Mouse (Mus musculus): ENCODE results near the gene Dpp4.

Gene Dpp4

GRCm38 (mm10) chr2:62360872-62361271, 51.2 kb downstream of the Dpp4 start:
- no peak for DNase-seq (ENCODE audit: low spot score in 2 of 2)

GRCm38 (mm10) chr2:62357259-62357658, 54.8 kb downstream of the Dpp4 start:
- DNase-seq (ENCODE audit: low spot score in 2 of 2), result peak in 1 of 2 experiments; percentile 5

DNA sequence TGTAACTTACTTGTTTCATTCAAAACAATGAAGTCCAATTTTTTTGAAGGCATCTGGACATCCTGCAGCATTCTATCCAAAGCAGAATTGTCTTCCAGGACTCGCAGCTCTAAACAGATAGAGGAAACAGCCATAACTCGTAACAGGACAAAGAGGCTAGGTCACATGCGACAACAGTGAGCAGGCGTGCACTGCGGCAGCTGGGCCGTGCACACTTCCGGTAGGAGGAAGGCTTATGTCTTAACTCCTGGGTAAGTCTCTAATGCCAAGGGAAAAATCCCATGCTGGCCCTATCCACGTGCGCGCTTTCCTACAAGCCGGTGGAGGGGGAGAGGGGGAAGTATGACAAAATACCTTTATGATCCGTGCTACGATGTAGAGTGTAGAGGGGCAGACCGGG, 55.4 kb downstream of the Dpp4 start:
- no peak for DNase-seq (ENCODE audit: low spot score in 2 of 2)

GRCm38 (mm10) chr2:62355766-62356165, 56.3 kb downstream of the Dpp4 start:
- no peak for DNase-seq (ENCODE audit: low spot score in 2 of 2)

GRCm38 (mm10) chr2:62352035-62352434, 60.0 kb downstream of the Dpp4 start:
- no peak for DNase-seq (ENCODE audit: low spot score in 2 of 2)

DNA sequence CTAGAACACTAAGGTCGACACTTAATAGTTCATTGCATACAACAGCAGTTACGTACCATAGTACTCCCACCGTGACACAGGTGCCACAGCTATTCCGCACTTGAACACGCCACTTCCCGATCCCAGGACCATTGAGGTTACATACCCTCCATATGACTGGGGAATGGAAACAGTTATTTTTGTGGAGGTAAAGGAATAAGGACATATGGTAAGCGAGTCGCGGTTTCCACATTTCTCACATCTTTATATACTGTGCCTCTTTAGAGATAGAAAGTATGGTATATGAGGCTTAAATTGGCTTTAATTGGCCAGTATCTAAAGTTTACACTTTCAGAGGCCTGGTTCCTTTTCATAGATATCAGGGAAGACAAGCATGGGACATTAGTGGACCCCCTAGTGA, 64.3 kb downstream of the Dpp4 start:
- no peak for DNase-seq (ENCODE audit: low spot score in 2 of 2)

DNA sequence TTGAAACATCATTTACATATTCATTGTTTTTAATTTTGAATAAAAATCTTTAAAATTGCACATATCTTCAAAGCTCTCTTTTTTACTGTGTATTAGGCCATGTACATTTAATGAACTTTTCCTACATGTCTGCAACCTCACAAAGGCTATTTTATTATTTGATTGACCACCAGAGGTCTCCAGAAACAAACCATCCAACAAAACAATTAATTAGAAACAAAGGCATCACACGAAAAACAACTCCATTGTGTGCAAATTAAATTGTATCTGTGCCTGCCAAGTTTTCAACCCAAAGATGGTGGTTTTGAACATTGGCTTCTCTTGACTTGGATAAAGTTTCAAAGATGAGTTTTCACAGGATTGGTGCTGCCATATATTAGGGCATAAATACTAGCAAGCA, 65.3 kb downstream of the Dpp4 start:
- DNase-seq (ENCODE audit: low spot score in 2 of 2), result no peak

DNA sequence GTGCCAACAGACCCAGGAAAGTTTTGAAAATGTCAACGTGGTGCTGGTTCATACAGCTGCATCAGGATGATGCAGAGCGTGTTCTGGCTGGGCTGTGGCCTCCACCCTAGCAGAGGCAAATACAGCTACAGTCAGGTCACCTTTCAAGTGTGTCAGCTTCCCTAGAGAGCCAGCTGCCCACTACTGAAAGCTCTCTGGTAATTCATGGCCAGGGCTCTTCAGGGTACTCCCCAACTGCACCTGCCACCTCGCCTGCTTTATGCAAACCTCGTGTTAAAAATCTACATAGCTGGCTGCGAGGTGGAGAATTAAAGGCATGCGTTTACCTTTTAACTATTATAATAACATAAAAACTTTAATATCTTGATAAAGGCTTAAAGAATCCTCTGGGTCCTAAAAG, 67.7 kb downstream of the Dpp4 start:
- DNase-seq (ENCODE audit: low spot score in 2 of 2), result no peak

DNA sequence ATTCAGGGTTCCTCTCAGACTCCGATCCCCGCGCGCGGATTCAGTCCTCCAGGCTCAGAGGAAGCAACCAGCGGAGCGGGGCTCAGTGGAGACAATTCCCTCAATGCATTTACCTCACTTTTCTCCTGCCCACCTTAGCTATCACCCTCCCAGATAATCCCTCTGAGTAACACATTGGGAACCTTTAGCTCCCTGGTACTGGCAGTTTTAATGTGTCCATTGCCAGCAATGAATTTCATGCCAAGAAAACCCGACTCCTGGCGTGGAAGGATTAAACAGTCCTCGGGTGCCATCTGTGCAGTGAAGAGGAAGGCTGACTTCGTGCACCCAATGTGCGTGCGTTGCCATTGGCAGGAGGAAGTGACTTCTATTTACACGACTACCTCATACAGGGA, 70.3 kb downstream of the Dpp4 start:
- no peak for DNase-seq (ENCODE audit: low spot score in 2 of 2)

- no peak for DNase-seq (ENCODE audit: low spot score in 2 of 2)
Observed at GRCm38 (mm10) chr2:62341061-62341733, 70.8 kb downstream of the Dpp4 start.

DNA sequence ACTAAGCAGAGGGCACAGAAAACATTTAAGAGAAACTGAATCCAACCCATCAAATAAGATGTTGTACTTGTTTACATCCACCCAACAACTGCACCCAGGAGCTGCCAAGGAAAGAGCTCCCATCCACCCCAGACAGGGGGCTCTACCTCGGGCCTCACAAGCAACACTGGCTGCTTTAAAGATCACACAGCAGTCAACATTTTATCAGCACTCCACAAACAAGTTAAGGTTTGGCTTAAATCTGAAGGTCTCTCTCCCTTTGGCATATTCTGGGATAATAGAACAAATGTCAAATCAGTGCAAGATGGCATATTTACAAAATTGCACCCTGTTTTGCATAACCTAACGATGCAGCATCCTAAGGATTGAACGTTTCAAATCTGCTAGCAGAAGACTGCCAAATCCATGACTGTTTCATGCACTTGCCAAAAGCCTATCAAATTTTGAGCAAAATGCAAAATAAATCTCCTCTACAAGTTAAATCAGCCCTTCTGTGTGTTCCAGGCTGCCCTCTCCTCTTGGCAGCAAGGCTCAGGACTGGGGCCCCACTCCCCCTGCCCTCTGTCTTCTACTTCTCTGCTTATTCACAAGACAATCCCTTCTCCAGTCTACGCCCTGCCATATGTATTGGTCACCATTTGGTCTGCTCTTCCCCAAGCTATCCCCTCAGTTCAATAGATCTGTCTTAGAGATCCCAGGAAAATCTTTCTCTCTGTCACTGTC, 72.6 kb downstream of the Dpp4 start:
- DNase-seq (ENCODE audit: low spot score in 2 of 2), result no peak

- no peak for DNase-seq (ENCODE audit: low spot score in 2 of 2)
Observed at GRCm38 (mm10) chr2:62337086-62337485, 74.9 kb downstream of the Dpp4 start.

DNA sequence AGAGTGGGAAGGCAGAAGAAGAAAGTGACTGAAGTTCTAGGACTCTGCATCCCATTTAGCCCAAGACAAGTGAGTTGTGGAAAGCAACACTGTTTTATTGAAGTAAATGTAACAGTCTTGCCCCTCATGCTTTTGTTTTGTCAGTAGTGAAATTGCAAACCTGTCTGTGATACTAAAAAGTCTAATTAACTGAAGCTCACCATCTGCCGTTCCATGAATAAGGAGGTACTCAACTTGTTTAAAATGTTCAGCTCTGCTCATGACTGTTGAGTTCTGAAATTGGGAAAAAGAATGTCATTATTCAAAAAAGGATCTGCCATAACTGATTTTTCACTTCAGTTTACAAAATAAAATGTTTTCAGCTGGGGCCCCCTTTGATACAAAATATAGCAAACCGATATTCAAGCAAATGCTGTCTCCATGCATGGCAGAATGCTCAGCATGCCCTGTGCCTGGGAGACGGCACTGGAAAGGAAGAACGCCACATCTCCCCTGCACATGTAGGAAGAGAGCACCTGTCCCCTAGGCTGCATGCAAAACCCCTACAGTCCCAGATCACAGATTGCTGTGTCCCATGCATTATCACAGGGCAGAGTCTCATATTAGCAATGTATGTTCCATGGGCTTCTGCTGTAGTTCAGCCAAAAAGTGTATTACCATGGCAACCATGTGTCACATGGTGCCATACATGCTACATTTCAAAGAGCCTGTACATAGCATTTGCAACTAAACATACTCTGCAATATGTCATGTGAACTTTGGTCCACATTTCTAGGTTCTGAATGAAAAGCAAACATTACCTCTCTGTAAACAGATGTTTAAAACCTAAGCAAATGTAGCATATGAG, 77.4 kb downstream of the Dpp4 start:
- DNase-seq (ENCODE audit: low spot score in 2 of 2), result no peak

DNA sequence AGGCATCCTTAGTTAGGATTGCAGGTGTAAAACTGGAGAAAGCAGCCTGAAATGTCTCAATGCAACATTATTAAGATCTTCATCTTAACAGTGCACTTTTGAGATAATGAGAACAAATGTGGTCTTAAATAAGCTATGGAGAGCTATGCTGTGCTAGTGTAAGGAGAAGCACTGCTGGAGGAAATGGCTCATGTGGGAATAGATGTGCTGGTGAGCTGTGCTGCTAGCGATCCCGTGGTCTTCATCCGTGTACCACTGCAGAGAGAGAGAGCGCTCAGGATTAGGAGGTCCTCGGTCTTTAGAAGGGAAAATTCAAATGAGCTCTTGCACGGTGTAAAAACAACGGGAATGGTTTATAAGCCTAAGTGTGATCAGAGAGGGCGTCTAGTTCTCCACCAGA, 79.6 kb downstream of the Dpp4 start:
- no peak for DNase-seq (ENCODE audit: low spot score in 2 of 2)

- no peak for DNase-seq (ENCODE audit: low spot score in 2 of 2)
Observed at GRCm38 (mm10) chr2:62331913-62332312, 80.1 kb downstream of the Dpp4 start.

DNA sequence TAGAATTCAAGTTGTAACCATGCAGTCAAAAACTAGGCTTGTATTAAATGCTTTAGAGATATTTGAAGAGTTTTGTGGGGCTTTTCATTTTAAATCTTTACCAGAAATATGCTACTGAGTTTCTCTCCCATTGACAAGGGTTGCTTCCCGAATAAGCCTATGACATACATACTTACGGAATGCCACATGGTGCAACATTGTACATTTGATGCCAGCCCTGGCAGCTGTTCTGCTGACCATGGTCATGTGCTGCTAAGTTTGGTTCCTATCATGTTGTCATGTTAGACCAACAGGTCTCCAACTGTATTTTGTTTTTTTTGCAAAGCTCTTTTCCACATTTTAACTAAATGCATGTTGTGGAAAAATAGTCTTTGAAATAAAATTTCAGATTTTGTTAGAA, 86.6 kb downstream of the Dpp4 start:
- no peak for DNase-seq (ENCODE audit: low spot score in 2 of 2)

GRCm38 (mm10) chr2:62323078-62323637, 88.9 kb downstream of the Dpp4 start:
- DNase-seq (ENCODE audit: low spot score in 2 of 2), result no peak

GRCm38 (mm10) chr2:62319489-62319888, 92.5 kb downstream of the Dpp4 start:
- no peak for DNase-seq (ENCODE audit: low spot score in 2 of 2)

DNA sequence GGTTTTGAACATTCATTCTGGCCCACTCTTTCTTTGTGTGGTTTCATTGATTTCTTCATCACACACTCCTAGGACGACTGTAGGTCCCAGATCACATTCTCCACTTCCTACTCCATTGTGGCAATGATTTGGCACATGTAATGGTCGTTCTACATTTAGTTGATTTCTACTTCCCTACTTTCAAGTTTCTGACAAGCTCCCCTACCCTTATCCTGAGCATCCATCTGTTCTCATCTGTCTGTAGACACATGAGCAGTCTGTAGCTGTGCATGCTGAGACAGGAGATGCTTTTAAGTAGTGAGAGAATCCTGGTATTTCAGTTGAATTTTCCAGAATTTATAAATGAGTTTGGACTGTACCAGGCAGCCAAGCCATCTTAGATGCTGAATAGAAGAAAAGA, 95.1 kb downstream of the Dpp4 start:
- no peak for DNase-seq (ENCODE audit: low spot score in 2 of 2)

GRCm38 (mm10) chr2:62307477-62307876, 104.6 kb downstream of the Dpp4 start:
- DNase-seq (ENCODE audit: low spot score in 2 of 2), result no peak

GRCm38 (mm10) chr2:62306978-62307377, 105.1 kb downstream of the Dpp4 start:
- no peak for DNase-seq (ENCODE audit: low spot score in 2 of 2)

GRCm38 (mm10) chr2:62301716-62302115, 110.3 kb downstream of the Dpp4 start:
- no peak for DNase-seq (ENCODE audit: low spot score in 2 of 2)

Data from urinary bladder, postnatal 36 days (tissue).